ENCODE assay signal across 9 mouse cellular contexts in the genomic region with DNA sequence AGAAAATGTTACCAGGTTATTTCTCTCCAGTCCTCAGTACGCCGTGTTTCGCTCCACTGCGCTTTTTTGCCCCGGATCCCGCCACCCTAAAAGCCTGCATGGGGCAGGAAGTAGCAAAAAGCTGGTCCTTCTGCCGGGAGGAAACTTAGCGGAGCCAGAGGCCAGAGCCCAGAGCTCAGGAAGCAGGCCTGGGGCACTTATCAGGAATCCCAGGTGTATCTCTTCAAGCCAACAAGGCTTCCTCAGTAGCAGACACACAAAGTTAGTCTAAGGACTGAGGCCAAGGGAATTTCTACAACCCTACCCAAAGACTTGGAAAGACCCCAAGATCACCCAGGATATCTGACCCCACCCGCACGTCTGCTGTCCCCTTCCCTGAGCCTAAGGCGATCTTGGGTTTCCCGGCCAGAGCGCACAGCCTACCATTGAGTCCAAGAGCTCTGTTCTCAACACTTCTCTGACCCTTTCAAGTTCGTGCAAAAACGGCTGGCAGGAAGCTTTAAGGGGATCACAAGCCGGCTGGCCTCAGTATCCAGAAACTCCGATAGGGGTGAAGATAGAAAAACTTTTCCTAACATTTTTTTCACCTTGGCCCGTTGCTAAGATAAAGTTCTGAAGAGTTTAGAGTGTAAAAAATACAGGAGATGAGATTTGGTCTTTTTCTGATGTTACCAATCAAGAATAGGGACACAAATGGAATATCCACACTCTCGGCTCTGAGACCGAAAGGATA. TPM values are rescaled to one million over a fixed set of nuclear protein-coding genes. Genes with fewer than 3 reads are reported as not detected.
A peak's percentile ranks its signal among the peaks of the same experiment; 100 is the strongest.
DNase-seq lines count a peak whose midpoint lies in the region.
"Had no signal": no experiment of that assay in that cellular context is flagged by ENCODE, and none has a peak within 500 bp of the region (broad histone marks: within the 10 kb centered on the region; RNA-seq: fewer than 3 reads in every experiment).

No protein-coding gene starts in this region.

- peak overlapping the region; percentile 61 for H3K4me3 ChIP-seq in hindbrain, embryonic 10.5 days
- peak overlapping the region; percentile 60 for H3K4me3 ChIP-seq in midbrain, embryonic 10.5 days

- H3K9me3 ChIP-seq in hindbrain, embryonic 10.5 days: 0 out of 2 replicates have a peak, but pooled peaks cover 4% of the 10 kb centered on the region
- 0 out of 2 replicates have a peak, but pooled peaks cover 4% of the 10 kb centered on the region for H3K9me3 ChIP-seq in midbrain, embryonic 10.5 days (replicated peaks)

- H3K27me3 ChIP-seq in hindbrain, embryonic 10.5 days (ENCODE audit: insufficient read depth, poor library complexity, severe bottlenecking): peaks cover 99% of the 10 kb centered on the region
- H3K27me3 ChIP-seq in midbrain, embryonic 10.5 days (ENCODE audit: low read depth, poor library complexity, severe bottlenecking): peaks cover 100% of the 10 kb centered on the region

- H3K36me3 ChIP-seq in hindbrain, embryonic 10.5 days: no peaks in the 10 kb centered on the region
- no peaks in the 10 kb centered on the region for H3K36me3 ChIP-seq in midbrain, embryonic 10.5 days

- peaks cover 52% of the 10 kb centered on the region for H3K4me1 ChIP-seq in hindbrain, embryonic 10.5 days (replicated peaks)
- peaks cover 57% of the 10 kb centered on the region for H3K4me1 ChIP-seq in midbrain, embryonic 10.5 days

- no peak overlapping the region for H3K27ac ChIP-seq in hindbrain, embryonic 10.5 days
- H3K27ac ChIP-seq in midbrain, embryonic 10.5 days (replicated peaks): no peak overlapping the region

- peak; percentile 20 for DNase-seq in adrenal gland, adult 2 months
- no peak for DNase-seq in adrenal gland, postnatal 4 days (ENCODE audit: low spot score in 2 of 2)
- DNase-seq in ZHBTc4 (ENCODE audit: low read depth, low spot score): peak; percentile 20
- DNase-seq in hindbrain, embryonic 10.5 days (ENCODE audit: low spot score): peak; percentile 58
- peak; percentile 58 for DNase-seq in midbrain, embryonic 10.5 days (ENCODE audit: low spot score)
- no peak for DNase-seq in thymus, postnatal 25 days
- DNase-seq in cerebellum, adult 9-10 months: no peak
- DNase-seq in left cerebral cortex, adult 8-10 months (ENCODE audit: low spot score in 2 of 2): no peak
- DNase-seq: kidney, postnatal 14 days had no signal

- WGBS in hindbrain, embryonic 10.5 days: 1% methylated on average over 20 of the region's 20 CpGs
- under 1% methylated on average over 20 of the region's 20 CpGs for WGBS in midbrain, embryonic 10.5 days

RNA-seq across cellular contexts. Expression of a gene that starts 12.7 kb away (rescaled TPM):
- 1 to 10 TPM; 1.3 to 1.7 TPM for total RNA-seq in adrenal gland, adult 2 months (2021)
- polyA plus RNA-seq in adrenal gland, adult 2 months (2012; rRNA removed): 0.69 and 1.2 TPM in 2 replicates
- total RNA-seq in adrenal gland, postnatal 4 days (2021): 1 to 10 TPM; 3.4 to 5.2 TPM
- polyA plus RNA-seq in hindbrain, embryonic 10.5 days (2016; fragmentation: Nextera tagmentation; extraction: Ambion mirVana): 0.29 and 0.33 TPM in 2 replicates
- polyA plus RNA-seq in midbrain, embryonic 10.5 days (2016; fragmentation: Nextera tagmentation; extraction: Ambion mirVana): 0.20 and 0.27 TPM in 2 replicates
- total RNA-seq in left cerebral cortex, adult 8-10 months (2022): under 1 TPM in 2 of 4 experiments, not detected in 2; 0.09 to 0.11 TPM

Comparison
In these comparisons a context has a peak if more than half of its experiments do, and no peak if none do; other contexts are left out.
1. DNase-seq: peak in adrenal gland, adult 2 months (single experiment), ZHBTc4 (single experiment), hindbrain, embryonic 10.5 days (single experiment) and midbrain, embryonic 10.5 days (single experiment); none in adrenal gland, postnatal 4 days (0 of 2), thymus, postnatal 25 days (single experiment), cerebellum, adult 9-10 months (single experiment) and left cerebral cortex, adult 8-10 months (0 of 2).